In the genomic region with DNA sequence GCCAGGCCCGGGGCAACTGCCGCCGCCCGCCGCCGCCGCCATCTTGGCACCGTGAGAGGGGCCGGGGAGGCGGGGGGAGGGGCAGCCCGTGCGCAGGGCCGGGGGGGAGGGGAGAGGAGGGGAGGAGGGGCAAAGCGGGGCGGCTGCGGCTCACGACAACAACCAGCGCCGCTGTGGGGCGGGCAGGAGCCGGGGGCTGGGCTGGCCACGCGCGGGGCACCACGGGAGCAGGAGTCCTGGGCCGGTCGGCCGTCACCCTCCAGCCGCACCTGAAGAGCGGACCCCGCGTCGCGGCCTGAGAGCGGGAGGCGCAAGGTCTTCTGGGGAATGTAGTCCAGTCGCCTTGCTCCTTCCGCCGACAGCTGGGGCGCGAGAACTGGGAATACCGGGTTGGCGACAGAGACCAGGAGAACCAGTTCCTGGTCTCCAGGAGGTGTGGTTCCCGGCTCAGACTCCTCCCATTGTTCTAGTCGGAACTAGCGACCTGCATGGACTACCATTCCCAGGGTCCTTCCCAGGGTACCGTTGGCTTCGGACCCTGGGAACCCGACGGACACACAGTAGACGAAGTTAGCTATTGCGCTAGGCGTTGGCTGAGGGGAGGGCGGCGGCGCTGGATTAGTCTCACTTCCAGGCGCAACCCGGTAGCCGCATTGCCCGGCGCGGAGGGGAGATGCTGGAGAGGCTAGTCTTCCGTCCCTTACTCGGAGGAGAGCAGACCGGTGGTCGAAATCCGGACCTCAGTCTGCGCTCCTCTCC, we compare ENCODE assay signal across 8 mouse cellular contexts. TPM values are rescaled to one million over a fixed set of nuclear protein-coding genes. Genes with fewer than 3 reads are reported as not detected.
DNase-seq lines count a peak whose midpoint lies in the region; ATAC-seq and TF ChIP-seq lines count a peak whose summit lies in the region.

TSS of gene Kmt2b (minus strand) at position 51 of the 759 bp plus-strand sequence.

- peaks cover 5% of the 10 kb centered on the region for H3K27me3 ChIP-seq in G1E (ENCODE audit: insufficient read depth, low read length)
- H3K27me3 ChIP-seq in forebrain, embryonic 16.5 days (replicated peaks; ENCODE audit: control insufficient read depth, insufficient read depth, low read length), result no peaks in the 10 kb centered on the region
- H3K27me3 ChIP-seq in lung, embryonic 14.5 days (ENCODE audit: insufficient read depth, low read length), result no peaks in the 10 kb centered on the region
- no peaks in the 10 kb centered on the region for H3K27me3 ChIP-seq in thymus, adult 2 months (ENCODE audit: control insufficient read depth, insufficient read depth, low read length)

- H3K4me2 ChIP-seq in forebrain, embryonic 16.5 days (ENCODE audit: low read length), result peak within 1 kb of the TSS; percentile 83
- peak within 1 kb of the TSS; percentile 82 for H3K4me2 ChIP-seq in lung, embryonic 14.5 days

- peak; percentile 97 for DNase-seq in G1E (ENCODE audit: low spot score)
- peak; percentile 96 to 98 for DNase-seq in cerebellum, adult 18-20 months
- DNase-seq in heart, postnatal 36 days, result peak; percentile 91 to 96
- peak; percentile 94 to 97 for DNase-seq in layer of hippocampus, adult 2 months (ENCODE audit: low spot score in 2 of 2)
- peak; percentile 98 for DNase-seq in lung, embryonic 14.5 days
- DNase-seq in thymus, adult 2 months, result peak; percentile 91

- under 1% methylated on average over 48 of the region's 68 CpGs for WGBS in forebrain, embryonic 16.5 days
- under 1% methylated on average over 49 of the region's 68 CpGs for WGBS in lung, embryonic 14.5 days
- WGBS in olfactory bulb, adult 2 months, result under 1% methylated on average over 63 of the region's 68 CpGs
- under 1% methylated on average over 64 of the region's 68 CpGs for WGBS in thymus, adult 2 months

- intact Hi-C loops in heart, postnatal 36 days (cut with DNase I), result loop anchor here (1.0 to 5.0 kb wide), 5 partner anchors 25 to 383 kb away; partner anchors contain the start of genes Fam187b, Hspb6, Lsr and Proser3

- H3K27ac ChIP-seq in forebrain, embryonic 16.5 days (ENCODE audit: low read length), result peak within 1 kb of the TSS; percentile 91
- H3K27ac ChIP-seq in layer of hippocampus, adult 2 months, result peak within 1 kb of the TSS; percentile 96
- H3K27ac ChIP-seq in lung, embryonic 14.5 days (ENCODE audit: low read depth), result peak within 1 kb of the TSS; percentile 93
- H3K27ac ChIP-seq in olfactory bulb, adult 2 months (ENCODE audit: insufficient read depth, low read depth, low read length), result peak within 1 kb of the TSS; percentile 43
- peak within 1 kb of the TSS; percentile 51 for H3K27ac ChIP-seq in thymus, adult 2 months (ENCODE audit: control insufficient read depth, insufficient read depth, low read length)

- H3K9ac ChIP-seq in forebrain, embryonic 16.5 days (replicated peaks; ENCODE audit: low read depth, low read length), result peak within 1 kb of the TSS; percentile 99
- H3K9ac ChIP-seq in lung, embryonic 14.5 days, result peak within 1 kb of the TSS; percentile 98

- H3K36me3 ChIP-seq in G1E (replicated peaks), result peaks cover 41% of the 10 kb centered on the region
- peaks cover 13% of the 10 kb centered on the region for H3K36me3 ChIP-seq in forebrain, embryonic 16.5 days (ENCODE audit: control insufficient read depth, insufficient read depth)
- peaks cover 30% of the 10 kb centered on the region for H3K36me3 ChIP-seq in lung, embryonic 14.5 days (ENCODE audit: insufficient read depth)
- peaks cover 23% of the 10 kb centered on the region for H3K36me3 ChIP-seq in thymus, adult 2 months (ENCODE audit: control insufficient read depth, insufficient read depth, low read length)

- no peak for TF ChIP-seq CTCF in G1E (IDR thresholded peaks at IDR 0.05; ENCODE audit: low read depth, low read length)
- TF ChIP-seq CTCF in layer of hippocampus, adult 2 months (conservative IDR thresholded peaks at IDR 0.05), result no peak
- TF ChIP-seq CTCF in lung, embryonic 14.5 days (IDR thresholded peaks at IDR 0.05; ENCODE audit: low read depth), result no peak
- no peak for TF ChIP-seq CTCF in olfactory bulb, adult 2 months (IDR thresholded peaks at IDR 0.05; ENCODE audit: insufficient read depth, low read depth, low read length)
- TF ChIP-seq CTCF in thymus, adult 2 months (IDR thresholded peaks at IDR 0.05; ENCODE audit: borderline replicate concordance, control insufficient read depth, extremely low read depth, insufficient read depth, low read length, poor library complexity), result 0 out of 2 replicates have a peak, but pooled peaks have one; percentile 13

- H3K4me1 ChIP-seq in G1E (ENCODE audit: insufficient read depth, low read depth, low read length), result peaks cover 60% of the 10 kb centered on the region
- H3K4me1 ChIP-seq in forebrain, embryonic 16.5 days (replicated peaks; ENCODE audit: control insufficient read depth, insufficient read depth, low read length), result peaks cover 23% of the 10 kb centered on the region
- 0 out of 2 replicates have a peak, but pooled peaks cover 3% of the 10 kb centered on the region for H3K4me1 ChIP-seq in lung, embryonic 14.5 days (ENCODE audit: insufficient read depth)
- H3K4me1 ChIP-seq in olfactory bulb, adult 2 months (ENCODE audit: control insufficient read depth, insufficient read depth, low read length), result peaks cover 19% of the 10 kb centered on the region
- peaks cover 10% of the 10 kb centered on the region for H3K4me1 ChIP-seq in thymus, adult 2 months (replicated peaks; ENCODE audit: control insufficient read depth, insufficient read depth, low read length)

- ATAC-seq in G1E (ENCODE audit: extremely low read depth, insufficient number of reproducible peaks, low FRiP score, poor library complexity, severe bottlenecking), result peak; percentile 75
- ATAC-seq in forebrain, embryonic 16.5 days, result peak; percentile 94
- peak; percentile 97 for ATAC-seq in lung, embryonic 14.5 days (ENCODE audit: insufficient read depth)

- TF ChIP-seq POLR2A in olfactory bulb, adult 2 months (IDR thresholded peaks at IDR 0.05; ENCODE audit: insufficient read depth, low read depth, low read length), result no peak
- TF ChIP-seq POLR2A in thymus, adult 2 months (IDR thresholded peaks at IDR 0.05; ENCODE audit: control insufficient read depth, extremely low read depth, insufficient read depth, low read length, poor library complexity), result peak; percentile 50; the same call in 1 of the 2 replicates

- H3K9me3 ChIP-seq in G1E (replicated peaks), result no peaks in the 10 kb centered on the region
- H3K9me3 ChIP-seq in forebrain, embryonic 16.5 days (ENCODE audit: control insufficient read depth, low read length), result no peaks in the 10 kb centered on the region
- no peaks in the 10 kb centered on the region for H3K9me3 ChIP-seq in lung, embryonic 14.5 days (ENCODE audit: low read depth, low read length)

- H3K4me3 ChIP-seq in G1E (ENCODE audit: low read depth, low read length), result peak within 1 kb of the TSS; percentile 88
- H3K4me3 ChIP-seq in forebrain, embryonic 16.5 days (replicated peaks; ENCODE audit: low read length), result peak within 1 kb of the TSS; percentile 99
- H3K4me3 ChIP-seq in layer of hippocampus, adult 2 months, result peak within 1 kb of the TSS; percentile 90
- peak within 1 kb of the TSS; percentile 94 for H3K4me3 ChIP-seq in lung, embryonic 14.5 days (ENCODE audit: low read depth, low read length)
- peak within 1 kb of the TSS; percentile 85 for H3K4me3 ChIP-seq in olfactory bulb, adult 2 months (ENCODE audit: insufficient read depth, low read depth, low read length)
- H3K4me3 ChIP-seq in thymus, adult 2 months (ENCODE audit: control insufficient read depth, insufficient read depth, low read length), result peak within 1 kb of the TSS; percentile 98

RNA-seq across cellular contexts. Expression of gene Kmt2b, which starts in this region (rescaled TPM):
- total RNA-seq in G1E (2014; fragmentation: Nextera tagmentation) (133 and 142 TPM in 2 replicates), G1E (2017) (9.2 and 11.3 TPM in 2 replicates)
- 97.4 and 99.2 TPM in 2 replicates for polyA plus RNA-seq in G1E (2012)
- polyA plus RNA-seq in forebrain, embryonic 16.5 days (2015; fragmentation: Nextera tagmentation; extraction: Ambion mirVana), result 8.7 and 15.6 TPM in 2 replicates
- 10 to 100 TPM; 18.5 to 20.5 TPM for total RNA-seq in heart, postnatal 36 days (2021)
- 10 to 100 TPM; 49.8 to 57.5 TPM for total RNA-seq in layer of hippocampus, adult 2 months (2021)
- polyA plus RNA-seq in lung, embryonic 14.5 days (2014; fragmentation: Nextera tagmentation; extraction: Ambion mirVana), result 11.7 and 14.8 TPM in 2 replicates
- 696 TPM in 1 of 2 replicates, not detected in the other for polyA plus RNA-seq in olfactory bulb, adult 2 months (2012; ENCODE audit: insufficient read depth, insufficient read length, low replicate concordance, missing spikeins)
- polyA plus RNA-seq in thymus, adult 2 months (2012; rRNA removed), result 161 and 171 TPM in 2 replicates

Comparison
In these comparisons a context has a peak if more than half of its experiments do, and no peak if none do; other contexts are left out.
1. Peak in every context shown above with its lines: DNase-seq, ATAC-seq, H3K4me3 ChIP-seq and H3K27ac ChIP-seq.
2. H3K27ac ChIP-seq: peak in every context shown above with its lines; median percentile 96 in layer of hippocampus, adult 2 months; 93 in lung, embryonic 14.5 days; 91 in forebrain, embryonic 16.5 days; 51 in thymus, adult 2 months; 43 in olfactory bulb, adult 2 months.